Mouse (Mus musculus): Measurements from ENCODE around the gene Lbx2. TPM values are rescaled to one million over a fixed set of nuclear protein-coding genes. Genes with fewer than 3 reads are reported as not detected.
A peak's percentile ranks its signal among the peaks of the same experiment; 100 is the strongest.

The Lbx2 gene
- polyA plus RNA-seq, 1 experiment from 2014 or later: 0.84 TPM

- Histone ChIP-seq H3K4me3 (ENCODE audit: low read depth, low read length) (no peak overlapping the region), H3K9ac (no peak overlapping the region), H3K27ac (ENCODE audit: low read depth) (no peak overlapping the region), H3K4me1 (ENCODE audit: insufficient read depth) (no peaks in the 10 kb centered on the region), H3K36me3 (ENCODE audit: insufficient read depth) (no peaks in the 10 kb centered on the region), H3K4me2 (no peak overlapping the region), H3K27me3 (ENCODE audit: insufficient read depth, low read length) (peaks cover 97% of the 10 kb centered on the region), H3K9me3 (ENCODE audit: low read depth, low read length) (no peaks in the 10 kb centered on the region)
- no peak for TF ChIP-seq CTCF (IDR thresholded peaks at IDR 0.05; ENCODE audit: low read depth)
- ATAC-seq (ENCODE audit: insufficient read depth) (no peak), DNase-seq (no peak)
- 27% methylated on average over 8 of the region's 8 CpGs for WGBS
Observed at GRCm38 (mm10) chr6:83065995-83066394, 20.2 kb upstream of the Lbx2 start.

GRCm38 (mm10) chr6:83066441-83066840 is 19.7 kb upstream of the Lbx2 start:
- H3K4me3 ChIP-seq (ENCODE audit: low read depth, low read length): no peak overlapping the region
- H3K9ac ChIP-seq: no peak overlapping the region
- no peaks in the 10 kb centered on the region for H3K4me1 ChIP-seq (ENCODE audit: insufficient read depth)
- H3K27ac ChIP-seq (ENCODE audit: low read depth): no peak overlapping the region
- ATAC-seq (ENCODE audit: insufficient read depth) (no peak), DNase-seq (no peak)
- peaks cover 97% of the 10 kb centered on the region for H3K27me3 ChIP-seq (ENCODE audit: insufficient read depth, low read length)
- no peaks in the 10 kb centered on the region for H3K9me3 ChIP-seq (ENCODE audit: low read depth, low read length)
- TF ChIP-seq CTCF (IDR thresholded peaks at IDR 0.05; ENCODE audit: low read depth): no peak
- no peak overlapping the region for H3K4me2 ChIP-seq
- WGBS: 23% methylated on average over 6 of the region's 6 CpGs
- no peaks in the 10 kb centered on the region for H3K36me3 ChIP-seq (ENCODE audit: insufficient read depth)

GRCm38 (mm10) chr6:83068221-83068620 is 17.9 kb upstream of the Lbx2 start:
- DNase-seq: no peak
- H3K27me3 ChIP-seq (ENCODE audit: insufficient read depth, low read length): peaks cover 96% of the 10 kb centered on the region
- H3K36me3 ChIP-seq (ENCODE audit: insufficient read depth): no peaks in the 10 kb centered on the region
- no peak overlapping the region for H3K9ac ChIP-seq
- ATAC-seq (ENCODE audit: insufficient read depth): no peak
- WGBS: 3% methylated on average over 8 of the region's 8 CpGs
- H3K4me2 ChIP-seq: no peak overlapping the region
- peak overlapping the region; percentile 27; the same call in 1 of the 2 replicates for H3K4me3 ChIP-seq (ENCODE audit: low read depth, low read length)
- no peak overlapping the region for H3K27ac ChIP-seq (ENCODE audit: low read depth)
- TF ChIP-seq CTCF (IDR thresholded peaks at IDR 0.05; ENCODE audit: low read depth): no peak
- H3K9me3 ChIP-seq (ENCODE audit: low read depth, low read length): no peaks in the 10 kb centered on the region
- no peaks in the 10 kb centered on the region for H3K4me1 ChIP-seq (ENCODE audit: insufficient read depth)

- H3K27ac ChIP-seq (ENCODE audit: low read depth): no peak overlapping the region
- DNase-seq: no peak
- under 1% methylated on average over 81 of the region's 81 CpGs for WGBS
Observed at GRCm38 (mm10) chr6:83068706-83069487, 17.3 kb upstream of the Lbx2 start.

GRCm38 (mm10) chr6:83069488-83070246 is 16.5 kb upstream of the Lbx2 start:
- Histone ChIP-seq H3K4me2 (peak overlapping the region; percentile 36), H3K4me3 (ENCODE audit: low read depth, low read length) (peak overlapping the region; percentile 27; the same call in 1 of the 2 replicates), H3K9me3 (ENCODE audit: low read depth, low read length) (no peaks in the 10 kb centered on the region), H3K27me3 (ENCODE audit: insufficient read depth, low read length) (peaks cover 95% of the 10 kb centered on the region), H3K27ac (ENCODE audit: low read depth) (no peak overlapping the region), H3K4me1 (ENCODE audit: insufficient read depth) (no peaks in the 10 kb centered on the region), H3K9ac (no peak overlapping the region), H3K36me3 (ENCODE audit: insufficient read depth) (no peaks in the 10 kb centered on the region)
- 2% methylated on average over 68 of the region's 69 CpGs for WGBS
- ATAC-seq (ENCODE audit: insufficient read depth) (0 out of 2 replicates have a peak, but pooled peaks have one; percentile 3), DNase-seq (no peak)
- TF ChIP-seq CTCF (IDR thresholded peaks at IDR 0.05; ENCODE audit: low read depth): no peak

More at GRCm38 (mm10) chr6:83068706-83069487, 17.3 kb upstream of the Lbx2 start:
- Histone ChIP-seq H3K36me3 (ENCODE audit: insufficient read depth) (no peaks in the 10 kb centered on the region), H3K4me1 (ENCODE audit: insufficient read depth) (no peaks in the 10 kb centered on the region), H3K4me3 (ENCODE audit: low read depth, low read length) (peak overlapping the region; percentile 27), H3K4me2 (peak overlapping the region; percentile 50), H3K9me3 (ENCODE audit: low read depth, low read length) (no peaks in the 10 kb centered on the region), H3K9ac (no peak overlapping the region), H3K27me3 (ENCODE audit: insufficient read depth, low read length) (peaks cover 95% of the 10 kb centered on the region)
- no peak for TF ChIP-seq CTCF (IDR thresholded peaks at IDR 0.05; ENCODE audit: low read depth)
- no peak for ATAC-seq (ENCODE audit: insufficient read depth)

- H3K9ac ChIP-seq: no peak within 1 kb of the TSS
- H3K27me3 ChIP-seq (ENCODE audit: insufficient read depth, low read length): peaks cover 95% of the 10 kb centered on the region
- DNase-seq (no peak), ATAC-seq (ENCODE audit: insufficient read depth) (0 out of 2 replicates have a peak, but pooled peaks have one; percentile 2)
- peak within 1 kb of the TSS; percentile 50 for H3K4me2 ChIP-seq
- H3K27ac ChIP-seq (ENCODE audit: low read depth): no peak within 1 kb of the TSS
- no peaks in the 10 kb centered on the region for H3K4me1 ChIP-seq (ENCODE audit: insufficient read depth)
- H3K9me3 ChIP-seq (ENCODE audit: low read depth, low read length): no peaks in the 10 kb centered on the region
- no peaks in the 10 kb centered on the region for H3K36me3 ChIP-seq (ENCODE audit: insufficient read depth)
- H3K4me3 ChIP-seq (ENCODE audit: low read depth, low read length): peak within 1 kb of the TSS; percentile 27; the same call in 1 of the 2 replicates
- TF ChIP-seq CTCF (IDR thresholded peaks at IDR 0.05; ENCODE audit: low read depth): no peak
- 4% methylated on average over 10 of the region's 10 CpGs for WGBS
Observed at GRCm38 (mm10) chr6:83070247-83070310, 16.1 kb upstream of the Lbx2 start, which contains the start of gene Tlx2. Tlx2 (minus strand) TSS chr6:83070293.

Data from lung, embryonic 14.5 days (tissue).